Mouse (Mus musculus) G1E (cell line): ENCODE results near the gene Gm13288.
"Not testable (repeated sequence)": the region's sequence is repeated elsewhere in the genome, so short reads cannot be mapped to it uniquely, and the experiment has no call there.

ENCODE experiments used
- GATA1 ChIP-seq: IDR thresholded peaks from 2 replicates; pipeline ENCODE4 v1.6.1; 2012; ENCODE audit warnings: borderline replicate concordance, low read length, inconsistent platforms, mixed read lengths
- POLR2AphosphoS5 ChIP-seq: IDR thresholded peaks from 2 replicates; pipeline ENCODE4 v1.6.1; 2012; ENCODE audit warnings: low read depth, low read length, inconsistent platforms; ENCODE audit not compliant: insufficient replicate concordance

DNA sequence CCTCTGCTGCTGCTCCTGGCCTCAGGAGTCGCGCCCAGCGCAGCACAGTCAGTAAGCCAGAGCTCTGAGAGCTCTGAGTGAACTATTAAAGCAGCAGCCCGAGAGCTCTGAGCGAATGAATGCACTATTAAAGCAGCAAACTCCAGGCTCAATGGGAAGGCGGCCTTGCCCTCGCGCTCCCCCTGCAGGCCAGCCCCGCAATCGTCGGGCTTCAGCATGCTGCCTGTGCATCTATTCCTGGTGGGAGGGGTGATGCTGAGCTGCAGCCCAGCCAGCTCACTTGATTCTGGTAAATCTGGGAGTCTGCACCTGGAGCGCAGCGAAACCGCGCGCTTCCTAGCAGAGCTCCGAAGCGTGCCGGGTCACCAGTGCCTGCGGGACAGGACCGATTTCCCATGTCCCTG is 47.7 kb upstream of the Gm13288 start:
- not testable (repeated sequence) for TF ChIP-seq GATA1, POLR2AphosphoS5
